Mouse (Mus musculus) intestine, embryonic 15.5 days (tissue): Measurements from ENCODE around the gene Polrmt. TPM values are rescaled to one million over a fixed set of nuclear protein-coding genes. Genes with fewer than 3 reads are reported as not detected.

Source experiments
- ATAC-seq: fragments of 200-750 bp; cut with Nextera tagmentation; 2 replicates; pipeline ENCODE4 v1.8.0; 2017; ENCODE audit warnings: moderate TSS enrichment, moderate library complexity
- H3K27ac ChIP-seq: fragments of 300-500 bp; sonication (generic); 2 replicates; pipeline ENCODE4 v1.5.1; 2015; ENCODE audit warnings: mild to moderate bottlenecking, inconsistent platforms
- H3K27me3 ChIP-seq: fragments of 300-500 bp; sonication (generic); replicated peaks from 2 replicates; pipeline ENCODE4 v1.6.1; 2015; ENCODE audit warnings: inconsistent platforms
- H3K36me3 ChIP-seq: fragments of 300-500 bp; sonication (generic); 2 replicates; pipeline ENCODE4 v1.6.1; 2015; ENCODE audit warnings: inconsistent platforms
- H3K4me1 ChIP-seq: fragments of 300-500 bp; sonication (generic); replicated peaks from 2 replicates; pipeline ENCODE4 v1.6.1; 2015; ENCODE audit warnings: inconsistent platforms
- H3K4me2 ChIP-seq: fragments of 300-500 bp; sonication (generic); replicated peaks from 2 replicates; pipeline ENCODE4 v1.6.1; 2015; ENCODE audit warnings: mild to moderate bottlenecking, inconsistent platforms
- H3K4me3 ChIP-seq: fragments of 300-500 bp; sonication (generic); replicated peaks from 2 replicates; pipeline ENCODE4 v1.5.1; 2015; ENCODE audit warnings: inconsistent platforms
- H3K9ac ChIP-seq: fragments of 300-500 bp; sonication (generic); 2 replicates; pipeline ENCODE4 v1.6.1; 2015; ENCODE audit warnings: inconsistent platforms
- H3K9me3 ChIP-seq: fragments of 300-500 bp; sonication (generic); 2 replicates; pipeline ENCODE4 v1.6.1; 2016; ENCODE audit warnings: inconsistent platforms
- WGBS: fragments of 180-500 bp; shearing (Covaris S2); methylation state at CpG from one replicate; pipeline ENCODE4 v1.1.7; 2015; 5-methylcytosine and 5-hydroxymethylcytosine counted together
- polyA plus RNA-seq: library from polyadenylated mRNA; unstranded; fragments of >200 nt; fragmentation: Nextera tagmentation; extraction: Ambion mirVana; gene quantifications from 2 replicates; pipeline ENCODE4 v1.2.1, GENCODE M21; 2015

Gene Polrmt
- 37.8 and 45.5 TPM in 2 replicates for polyA plus RNA-seq

GRCm38 (mm10) chr10:79745898-79746773 lies at the start of gene Polrmt:
Gene Polrmt (minus strand): TSS chr10:79746581.
- Histone ChIP-seq H3K9ac (peak within 1 kb of the TSS; percentile 53), H3K4me1 (peaks cover 12% of the 10 kb centered on the region; the same call in 1 of the 2 replicates), H3K4me2 (peak within 1 kb of the TSS; percentile 57), H3K27me3 (no peaks in the 10 kb centered on the region), H3K36me3 (peaks cover 26% of the 10 kb centered on the region), H3K27ac (no peak within 1 kb of the TSS), H3K4me3 (peak within 1 kb of the TSS; percentile 52), H3K9me3 (peaks cover 3% of the 10 kb centered on the region)
- ATAC-seq = peak; percentile 98
- WGBS = 2% methylated on average over 38 of the region's 38 CpGs

DNA sequence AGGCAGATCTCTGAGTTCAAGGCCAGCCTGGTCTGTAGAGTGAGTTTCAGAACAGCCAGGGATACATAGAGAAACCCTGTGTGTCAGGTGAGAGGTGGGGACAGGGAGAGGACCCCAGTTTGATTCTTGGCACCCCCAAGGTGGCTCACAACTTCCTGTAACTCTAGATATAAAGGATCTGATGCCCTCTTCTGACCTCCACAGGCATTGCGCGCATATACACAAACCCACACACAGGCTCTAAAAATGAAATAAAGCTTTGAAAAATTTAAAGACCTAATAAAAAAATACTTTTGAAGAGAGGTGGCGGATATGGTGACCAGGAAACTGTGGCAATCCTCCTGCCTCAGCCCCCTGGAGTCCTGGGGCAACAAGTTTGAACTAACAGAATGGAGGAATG lies 49.5 kb upstream of the Polrmt start:
- Histone ChIP-seq H3K27me3 (no peaks in the 10 kb centered on the region), H3K4me3 (no peak overlapping the region), H3K9ac (no peak overlapping the region), H3K4me2 (no peak overlapping the region), H3K36me3 (no peaks in the 10 kb centered on the region), H3K27ac (no peak overlapping the region), H3K9me3 (no peaks in the 10 kb centered on the region), H3K4me1 (peaks cover 24% of the 10 kb centered on the region)
- ATAC-seq = no peak
- 98% methylated on average over 3 of the region's 3 CpGs for WGBS

DNA sequence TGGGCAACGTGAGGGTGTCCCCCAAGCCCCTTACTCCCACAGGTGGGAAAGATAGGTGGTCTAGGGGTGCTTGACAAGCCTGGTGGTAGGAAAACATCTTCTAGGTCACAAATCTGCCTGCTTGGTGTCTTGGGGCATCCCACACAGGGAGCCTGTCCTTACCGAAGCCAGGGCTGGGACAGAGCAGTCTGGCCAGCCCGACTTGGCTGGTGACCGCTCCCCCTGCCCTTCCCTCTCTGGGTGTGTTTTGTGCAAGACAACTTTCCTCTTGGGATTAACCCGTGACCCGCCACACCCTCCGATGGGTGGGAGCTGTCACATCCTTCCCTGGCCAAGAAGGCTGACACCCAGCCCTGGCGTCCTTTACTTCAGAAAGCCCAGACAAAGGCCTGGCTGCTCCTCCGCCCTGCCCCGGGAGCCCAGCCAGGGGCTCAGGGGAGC lies 48.1 kb upstream of the Polrmt start:
- peaks cover 24% of the 10 kb centered on the region for H3K4me1 ChIP-seq
- ATAC-seq = peak; percentile 36; the same call in 1 of the 2 replicates
- no peaks in the 10 kb centered on the region for H3K27me3 ChIP-seq
- 16% methylated on average over 10 of the region's 10 CpGs for WGBS
- peak overlapping the region; percentile 68 for H3K9ac ChIP-seq
- peak overlapping the region; percentile 63 for H3K27ac ChIP-seq
- H3K36me3 ChIP-seq = no peaks in the 10 kb centered on the region
- H3K4me3 ChIP-seq = peak overlapping the region; percentile 66
- peak overlapping the region; percentile 86 for H3K4me2 ChIP-seq
- H3K9me3 ChIP-seq = no peaks in the 10 kb centered on the region

GRCm38 (mm10) chr10:79793738-79794490 lies 47.5 kb upstream of the Polrmt start:
- peaks cover 24% of the 10 kb centered on the region for H3K4me1 ChIP-seq
- H3K27ac ChIP-seq = peak overlapping the region; percentile 63
- peak overlapping the region; percentile 66 for H3K4me3 ChIP-seq
- no peaks in the 10 kb centered on the region for H3K27me3 ChIP-seq
- no peaks in the 10 kb centered on the region for H3K36me3 ChIP-seq
- H3K9me3 ChIP-seq = no peaks in the 10 kb centered on the region
- H3K4me2 ChIP-seq = peak overlapping the region; percentile 86
- H3K9ac ChIP-seq = peak overlapping the region; percentile 68
- WGBS = 3% methylated on average over 38 of the region's 38 CpGs
- ATAC-seq = peak; percentile 15; the same call in 1 of the 2 replicates

- Histone ChIP-seq H3K36me3 (no peaks in the 10 kb centered on the region), H3K4me2 (peak within 1 kb of the TSS; percentile 86), H3K9ac (peak within 1 kb of the TSS; percentile 68), H3K4me1 (peaks cover 24% of the 10 kb centered on the region), H3K27me3 (no peaks in the 10 kb centered on the region), H3K9me3 (no peaks in the 10 kb centered on the region), H3K4me3 (peak within 1 kb of the TSS; percentile 66), H3K27ac (peak within 1 kb of the TSS; percentile 63)
- peak; percentile 72 for ATAC-seq
- WGBS = 5% methylated on average over 51 of the region's 51 CpGs
Observed at GRCm38 (mm10) chr10:79793051-79793737, 46.8 kb upstream of the Polrmt start, which contains the start of gene Palm. Gene Palm (plus strand): TSS chr10:79793572.

GRCm38 (mm10) chr10:79792339-79793040 lies 46.1 kb upstream of the Polrmt start:
- Histone ChIP-seq H3K4me3 (no peak overlapping the region), H3K27me3 (no peaks in the 10 kb centered on the region), H3K9ac (no peak overlapping the region), H3K27ac (no peak overlapping the region), H3K9me3 (no peaks in the 10 kb centered on the region), H3K36me3 (no peaks in the 10 kb centered on the region), H3K4me2 (no peak overlapping the region), H3K4me1 (peaks cover 22% of the 10 kb centered on the region)
- no peak for ATAC-seq
- WGBS = 73% methylated on average over 5 of the region's 5 CpGs

GRCm38 (mm10) chr10:79790861-79791260 lies 44.5 kb upstream of the Polrmt start, which contains the start of gene Prss57:
Gene Prss57 (minus strand): TSS chr10:79790961.
- H3K36me3 ChIP-seq = no peaks in the 10 kb centered on the region
- no peak for ATAC-seq
- H3K27ac ChIP-seq = no peak within 1 kb of the TSS
- no peak within 1 kb of the TSS for H3K4me3 ChIP-seq
- H3K4me2 ChIP-seq = no peak within 1 kb of the TSS
- H3K9me3 ChIP-seq = no peaks in the 10 kb centered on the region
- H3K27me3 ChIP-seq = no peaks in the 10 kb centered on the region
- WGBS = 86% methylated on average over 4 of the region's 4 CpGs
- H3K4me1 ChIP-seq = peaks cover 16% of the 10 kb centered on the region
- no peak within 1 kb of the TSS for H3K9ac ChIP-seq

GRCm38 (mm10) chr10:79789581-79789980 lies 43.2 kb upstream of the Polrmt start:
- H3K9ac ChIP-seq = no peak overlapping the region
- H3K9me3 ChIP-seq = no peaks in the 10 kb centered on the region
- H3K27me3 ChIP-seq = no peaks in the 10 kb centered on the region
- H3K4me1 ChIP-seq = peaks cover 11% of the 10 kb centered on the region
- H3K4me3 ChIP-seq = no peak overlapping the region
- no peak for ATAC-seq
- no peak overlapping the region for H3K4me2 ChIP-seq
- WGBS = 73% methylated on average over 2 of the region's 2 CpGs
- H3K36me3 ChIP-seq = no peaks in the 10 kb centered on the region
- H3K27ac ChIP-seq = no peak overlapping the region

- H3K27me3 ChIP-seq = no peaks in the 10 kb centered on the region
- no peaks in the 10 kb centered on the region for H3K36me3 ChIP-seq
- H3K4me2 ChIP-seq = no peak overlapping the region
- H3K4me3 ChIP-seq = no peak overlapping the region
- H3K27ac ChIP-seq = no peak overlapping the region
- WGBS = 35% methylated on average over 7 of the region's 7 CpGs
- no peak overlapping the region for H3K9ac ChIP-seq
- ATAC-seq = no peak
- H3K4me1 ChIP-seq = 0 out of 2 replicates have a peak, but pooled peaks cover 2% of the 10 kb centered on the region
- H3K9me3 ChIP-seq = no peaks in the 10 kb centered on the region
Observed at GRCm38 (mm10) chr10:79788386-79789158, 42.2 kb upstream of the Polrmt start.

DNA sequence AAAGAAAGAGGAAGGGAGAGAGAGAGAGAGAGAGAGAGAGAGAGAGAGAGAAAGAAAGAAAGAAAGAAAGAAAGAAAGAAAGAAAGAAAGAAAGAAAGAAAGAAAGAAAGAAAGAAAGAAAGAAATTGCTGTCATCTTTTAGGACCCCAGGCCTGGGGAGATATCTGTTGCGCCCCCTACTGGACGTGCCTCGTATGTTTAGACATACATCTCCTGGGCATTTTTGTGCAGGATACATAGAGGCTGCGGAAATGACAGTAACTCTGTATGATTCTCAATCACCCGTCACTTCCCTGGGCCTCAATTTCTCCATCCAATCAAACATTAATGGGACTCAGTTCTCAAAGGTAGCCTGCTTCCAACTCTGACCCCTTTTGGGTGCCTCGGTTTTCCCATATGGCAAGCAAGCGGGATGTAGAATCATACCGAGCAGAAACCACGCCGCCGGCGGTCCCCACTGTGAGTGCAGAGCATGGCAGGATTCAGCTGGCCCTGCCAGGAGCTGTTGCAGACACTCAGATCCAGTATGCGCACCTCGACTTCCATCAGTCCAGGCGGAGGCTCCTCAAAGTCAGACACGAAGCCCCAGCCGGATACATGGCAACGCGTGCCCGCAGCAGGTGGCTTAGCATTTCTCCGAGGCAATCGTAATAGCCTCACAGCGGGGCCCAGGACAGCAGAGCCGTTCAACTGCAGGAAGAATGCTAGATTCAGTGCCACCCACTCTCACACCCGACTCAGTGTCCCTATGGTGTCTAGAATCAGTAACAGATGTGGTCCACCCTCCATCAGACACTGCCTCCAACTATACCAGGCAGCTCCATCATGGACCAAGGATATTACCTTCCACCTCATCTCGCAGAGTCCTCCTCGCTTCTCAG lies 37.8 kb upstream of the Polrmt start:
- no peak for ATAC-seq
- no peak overlapping the region for H3K4me2 ChIP-seq
- no peak overlapping the region for H3K27ac ChIP-seq
- H3K4me3 ChIP-seq = no peak overlapping the region
- H3K9ac ChIP-seq = no peak overlapping the region
- no peaks in the 10 kb centered on the region for H3K9me3 ChIP-seq
- no peaks in the 10 kb centered on the region for H3K27me3 ChIP-seq
- H3K4me1 ChIP-seq = peaks cover 18% of the 10 kb centered on the region
- H3K36me3 ChIP-seq = no peaks in the 10 kb centered on the region
- 43% methylated on average over 27 of the region's 27 CpGs for WGBS
